Mouse (Mus musculus): Measurements from ENCODE around the gene Btbd10.

DNA sequence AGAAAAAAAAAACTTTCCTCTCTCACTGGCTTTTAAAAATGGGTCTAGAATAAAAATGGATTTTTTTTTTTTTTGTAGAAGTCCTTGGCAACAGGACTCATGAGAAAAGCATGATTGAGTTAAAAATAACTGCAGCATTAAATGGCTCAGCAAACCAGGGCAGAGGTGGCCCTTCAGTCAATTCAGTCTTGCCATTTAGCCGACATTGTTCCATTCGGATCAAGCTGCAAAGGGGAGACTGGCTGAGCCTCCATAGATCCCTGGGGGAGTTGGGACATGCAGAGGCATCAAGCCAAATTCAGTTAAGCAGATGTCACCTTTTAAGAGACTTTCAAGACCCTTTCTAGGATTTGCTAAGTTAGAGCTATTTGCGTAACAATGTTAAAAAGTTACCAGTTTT, 59.1 kb downstream of the Btbd10 start:
- TF ChIP-seq CTCF (IDR thresholded peaks at IDR 0.05; ENCODE audit: low read depth) (no peak), EP300 (IDR thresholded peaks at IDR 0.05; ENCODE audit: low read depth) (no peak)

Data from liver, postnatal 0 days (tissue).